Mouse (Mus musculus) hindbrain, postnatal 0 days (tissue): Measurements from ENCODE around the gene Kifc1. TPM values are rescaled to one million over a fixed set of nuclear protein-coding genes. Genes with fewer than 3 reads are reported as not detected.
"Not testable (repeated sequence)": the region's sequence is repeated elsewhere in the genome, so short reads cannot be mapped to it uniquely, and the experiment has no call there.

Experiments
- ATAC-seq: fragments of 200-750 bp; cut with Nextera tagmentation; 2 replicates; pipeline ENCODE4 v1.8.0; 2017; ENCODE audit warnings: mild to moderate bottlenecking, moderate TSS enrichment, moderate library complexity
- DNase-seq: peaks from one replicate; pipeline ENCODE4 v3.0.0-alpha.2; 2015; ENCODE audit warnings: low spot score
- H3K27ac ChIP-seq: fragments of 300-500 bp; sonication (generic); 2 replicates; pipeline ENCODE4 v1.5.1; 2014; ENCODE audit warnings: mild to moderate bottlenecking
- H3K27me3 ChIP-seq: fragments of 300-500 bp; sonication (generic); 2 replicates; pipeline ENCODE4 v1.6.1; 2014; ENCODE audit warnings: low read length, mixed read lengths; ENCODE audit not compliant: insufficient read depth
- H3K36me3 ChIP-seq: fragments of 300-500 bp; sonication (generic); 2 replicates; pipeline ENCODE4 v1.6.1; 2014; ENCODE audit warnings: low read length, mixed read lengths; ENCODE audit not compliant: insufficient read depth
- H3K4me1 ChIP-seq: fragments of 300-500 bp; sonication (generic); 2 replicates; pipeline ENCODE4 v1.6.1; 2014; ENCODE audit warnings: antibody characterized with exemption, low read length, mixed read lengths; ENCODE audit not compliant: insufficient read depth
- H3K4me2 ChIP-seq: fragments of 300-500 bp; sonication (generic); 2 replicates; pipeline ENCODE4 v1.6.1; 2014; ENCODE audit warnings: low read depth, mild to moderate bottlenecking, low read length, moderate library complexity, mixed read lengths
- H3K4me3 ChIP-seq: fragments of 300-500 bp; sonication (generic); 2 replicates; pipeline ENCODE4 v1.5.1; 2014; ENCODE audit warnings: low read length
- H3K9ac ChIP-seq: fragments of 300-500 bp; sonication (generic); replicated peaks from 2 replicates; pipeline ENCODE4 v1.6.1; 2014; ENCODE audit warnings: mild to moderate bottlenecking, low read length, moderate library complexity, mixed read lengths
- H3K9me3 ChIP-seq: fragments of 300-500 bp; sonication (generic); 2 replicates; pipeline ENCODE4 v1.6.1; 2016; ENCODE audit warnings: low read length, mixed read lengths
- CTCF ChIP-seq: IDR thresholded peaks from 2 replicates; pipeline ENCODE4 v1.5.1; 2016; ENCODE audit warnings: antibody characterized with exemption, control low read depth, low read depth
- WGBS: fragments of 180-500 bp; shearing (Covaris S2); extraction: QIAGEN DNeasy Blood & Tissue Kit; methylation state at CpG from one replicate; pipeline ENCODE4 v1.1.7; 2014; 5-methylcytosine and 5-hydroxymethylcytosine counted together
- polyA plus RNA-seq: library from polyadenylated mRNA; unstranded; fragments of >200 nt; fragmentation: Nextera tagmentation; extraction: Ambion mirVana; gene quantifications from 2 replicates; pipeline ENCODE4 v1.2.1, GENCODE M21; 2015
- total RNA-seq: library from RNA; depleted of rRNA; stranded (reverse); fragments of >200 nt; gene quantifications from 2 replicates; pipeline ENCODE4 v1.2.3, GENCODE M21; 2014

Gene Kifc1
- total and polyA plus RNA-seq, 2 experiments from 2014 or later, result 2.0 to 5.8 TPM

DNA sequence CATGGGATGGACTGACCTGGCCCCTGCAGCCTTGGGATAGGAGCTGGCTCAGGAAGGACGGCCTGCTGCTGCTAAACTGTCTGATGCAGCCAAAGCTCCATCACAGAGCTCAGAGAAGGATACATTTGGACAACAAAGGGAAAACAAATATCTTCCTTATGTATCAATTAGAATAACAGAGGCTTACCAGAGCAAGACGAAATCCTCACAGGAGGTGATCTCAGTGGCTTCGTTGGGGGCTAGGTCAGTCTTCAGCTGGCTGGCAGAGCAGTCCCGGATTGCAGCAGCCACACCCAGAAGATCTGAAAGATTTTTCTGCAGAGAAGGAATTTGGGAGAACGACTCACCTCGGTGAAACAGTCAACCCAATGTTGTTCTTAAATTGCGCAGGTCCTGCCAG, 2.0 kb upstream of the Kifc1 start:
- no peak overlapping the region for H3K27ac ChIP-seq
- TF ChIP-seq CTCF, result no peak
- no peaks in the 10 kb centered on the region for H3K36me3 ChIP-seq
- DNase-seq, result no peak
- no peak for ATAC-seq
- no peak overlapping the region for H3K4me2 ChIP-seq
- no peak overlapping the region for H3K9ac ChIP-seq
- no peaks in the 10 kb centered on the region for H3K4me1 ChIP-seq
- H3K27me3 ChIP-seq, result no peaks in the 10 kb centered on the region
- H3K4me3 ChIP-seq, result no peak overlapping the region
- WGBS, result 14% methylated on average over 7 of the region's 7 CpGs
- H3K9me3 ChIP-seq, result no peaks in the 10 kb centered on the region

- not testable (repeated sequence) for H3K9ac ChIP-seq, DNase-seq, H3K36me3 ChIP-seq, H3K4me1 ChIP-seq, ATAC-seq, H3K9me3 ChIP-seq, H3K4me3 ChIP-seq, H3K27ac ChIP-seq, H3K4me2 ChIP-seq, H3K27me3 ChIP-seq
- 66% methylated on average over 6 of the region's 6 CpGs for WGBS
Measured at GRCm38 (mm10) chr17:33891892-33892291, 1.4 kb upstream of the Kifc1 start.

DNA sequence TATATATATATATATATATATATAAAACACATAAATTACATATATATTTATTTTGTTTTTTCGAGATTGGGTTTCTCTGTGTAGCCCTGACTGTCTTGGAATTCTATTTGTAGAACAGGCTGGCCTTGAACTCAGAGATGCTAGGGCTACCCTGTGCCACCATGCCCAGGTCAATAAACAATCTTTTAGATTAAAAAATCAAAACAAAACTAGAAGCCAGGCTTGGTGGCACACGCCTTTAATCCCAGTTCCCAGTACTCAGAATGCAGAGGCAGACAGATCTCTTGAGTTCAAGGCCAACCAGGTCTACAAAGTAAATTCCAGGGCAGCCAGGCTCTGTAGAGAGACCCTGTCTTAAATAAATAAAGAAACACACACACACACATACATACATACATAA, 896 bp upstream of the Kifc1 start:
- no peaks in the 10 kb centered on the region for H3K27me3 ChIP-seq
- 64% methylated on average over 2 of the region's 2 CpGs for WGBS
- DNase-seq (no peak), ATAC-seq (no peak)
- no peak for TF ChIP-seq CTCF
- H3K4me1 ChIP-seq, result no peaks in the 10 kb centered on the region
- no peak overlapping the region for H3K9ac ChIP-seq
- no peak overlapping the region for H3K4me3 ChIP-seq
- no peaks in the 10 kb centered on the region for H3K9me3 ChIP-seq
- no peak overlapping the region for H3K27ac ChIP-seq
- no peaks in the 10 kb centered on the region for H3K36me3 ChIP-seq
- no peak overlapping the region for H3K4me2 ChIP-seq

DNA sequence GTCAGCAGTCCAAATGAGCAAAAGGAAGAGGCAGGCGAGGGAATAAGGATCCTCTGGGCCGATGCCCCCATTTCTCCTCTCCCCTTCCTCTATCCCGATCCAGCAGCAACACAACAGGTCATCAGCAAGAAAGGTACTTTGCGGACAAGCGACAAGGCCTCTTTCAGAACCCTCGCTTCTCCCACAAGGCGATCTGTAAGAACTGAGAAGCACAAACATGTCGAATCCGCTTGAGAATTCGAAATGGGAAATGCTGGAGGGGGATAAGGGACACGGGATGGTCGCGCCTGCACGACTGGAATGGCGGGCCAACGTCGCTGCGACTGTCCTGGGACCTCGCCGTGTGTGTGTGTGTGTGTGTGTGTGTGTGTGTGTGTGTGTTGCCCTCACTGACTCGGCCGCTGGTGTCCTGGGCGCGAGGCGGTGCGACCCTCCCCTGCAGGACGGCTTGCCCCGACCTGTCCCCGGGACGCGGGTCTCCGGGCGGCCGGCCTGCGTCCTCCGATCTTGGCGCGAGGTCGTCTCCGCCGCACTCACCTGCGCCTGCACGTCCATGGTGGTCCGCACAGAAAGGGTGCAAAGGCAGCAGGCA, 424 bp downstream of the Kifc1 start:
- DNase-seq, H3K9me3 ChIP-seq, H3K4me1 ChIP-seq, H3K36me3 ChIP-seq, H3K27ac ChIP-seq, H3K27me3 ChIP-seq: not testable (repeated sequence)
- ATAC-seq, result peak; percentile 27; the same call in 1 of the 2 replicates
- Histone ChIP-seq H3K4me3 (peak overlapping the region; percentile 55), H3K4me2 (peak overlapping the region; percentile 63), H3K9ac (peak overlapping the region; percentile 45; the same call in 1 of the 2 replicates)
- WGBS, result under 1% methylated on average over 35 of the region's 44 CpGs

GRCm38 (mm10) chr17:33888230-33888629, 2.2 kb downstream of the Kifc1 start:
- not testable (repeated sequence) for H3K36me3 ChIP-seq, H3K4me3 ChIP-seq, DNase-seq, H3K4me1 ChIP-seq, ATAC-seq, H3K9me3 ChIP-seq, H3K27ac ChIP-seq, H3K27me3 ChIP-seq, H3K9ac ChIP-seq, H3K4me2 ChIP-seq

DNA sequence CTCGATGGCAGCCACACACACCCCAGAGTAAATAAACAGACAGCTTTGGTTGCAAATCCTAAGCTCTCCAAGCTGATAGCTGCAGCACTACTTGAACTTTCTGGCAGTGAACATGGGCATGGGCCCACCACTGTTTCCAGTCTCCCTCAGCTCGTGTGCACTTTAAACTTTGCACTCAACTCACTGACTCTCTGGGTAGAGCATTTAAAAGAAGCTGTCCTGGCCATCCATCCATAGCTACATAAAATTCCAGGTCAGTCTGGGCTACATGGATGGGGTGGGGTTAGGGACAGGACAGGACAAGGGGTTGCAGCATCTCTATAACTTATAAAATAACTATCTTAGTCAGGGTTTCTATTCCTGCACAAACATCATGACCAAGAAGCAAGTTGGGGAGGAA, 2.7 kb downstream of the Kifc1 start:
- not testable (repeated sequence) for H3K27ac ChIP-seq, H3K4me3 ChIP-seq, DNase-seq, H3K9ac ChIP-seq, H3K36me3 ChIP-seq, H3K9me3 ChIP-seq, H3K4me2 ChIP-seq, ATAC-seq, H3K4me1 ChIP-seq, H3K27me3 ChIP-seq
- 85% methylated on average over 2 of the region's 2 CpGs for WGBS

DNA sequence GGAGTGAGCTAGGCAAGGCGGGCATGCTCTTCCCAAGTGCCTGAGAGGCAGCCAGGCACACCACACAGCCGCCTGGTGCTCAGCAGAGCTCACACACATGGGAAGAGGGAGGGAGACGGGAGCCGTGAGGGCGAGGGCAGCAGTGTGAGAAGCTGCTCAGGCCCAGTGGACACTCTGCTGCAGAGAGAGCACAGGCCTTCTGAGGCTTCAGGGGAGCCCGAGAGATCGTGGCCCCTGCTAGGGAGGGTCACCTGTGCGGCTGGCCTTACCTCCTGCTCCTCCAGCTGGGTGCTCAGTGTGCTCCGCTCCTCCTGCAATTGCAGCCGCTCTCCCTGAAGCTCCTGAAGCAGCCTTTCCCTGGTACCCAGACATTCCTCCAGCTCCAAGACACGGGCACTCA, 6.1 kb downstream of the Kifc1 start:
- not testable (repeated sequence) for H3K4me3 ChIP-seq, H3K4me2 ChIP-seq, H3K4me1 ChIP-seq, H3K27me3 ChIP-seq, H3K9ac ChIP-seq, DNase-seq, H3K36me3 ChIP-seq, H3K27ac ChIP-seq, ATAC-seq, H3K9me3 ChIP-seq
- 93% methylated on average over 8 of the region's 11 CpGs for WGBS
